Mouse (Mus musculus) ovary, adult 2 months (tissue): ENCODE measurements around the gene Mmadhc. TPM values are rescaled to one million over a fixed set of nuclear protein-coding genes. Genes with fewer than 3 reads are reported as not detected.

Experiments used
- polyA plus RNA-seq: library from polyadenylated mRNA; depleted of rRNA; stranded (reverse); fragments of >200 nt; gene quantifications from 2 replicates; pipeline ENCODE4 v1.2.3, GENCODE M21; 2012; rRNA removed

The Mmadhc gene
- polyA plus RNA-seq = 52.6 and 58.4 TPM in 2 replicates

GRCm38 (mm10) chr2:50296109-50296986 is at the start of gene Mmadhc:
Mmadhc (minus strand) TSS chr2:50296801.

Other genes with a start within 250 kb of the Mmadhc start
- gene Lypd6, start 230.4 kb downstream of the Mmadhc start, polyA plus RNA-seq = 5.3 and 10.4 TPM in 2 replicates